Mouse (Mus musculus) stomach, embryonic 14.5 days (tissue): ENCODE data around the gene Mical3. TPM values are rescaled to one million over a fixed set of nuclear protein-coding genes. Genes with fewer than 3 reads are reported as not detected.

Experiments used
- ATAC-seq: fragments of 200-750 bp; cut with Nextera tagmentation; 2 replicates; pipeline ENCODE4 v1.8.0; 2017; ENCODE audit warnings: low read depth, moderate TSS enrichment; ENCODE audit not compliant: insufficient number of reproducible peaks, insufficient read depth, low FRiP score
- H3K27ac ChIP-seq: fragments of 300-500 bp; sonication (generic); 2 replicates; pipeline ENCODE4 v1.5.1; 2014; ENCODE audit warnings: mild to moderate bottlenecking, low read length, moderate library complexity, mixed read lengths
- H3K27me3 ChIP-seq: fragments of 300-500 bp; sonication (generic); 2 replicates; pipeline ENCODE4 v1.6.1; 2014; ENCODE audit warnings: low read length, control low read depth, mixed read lengths; ENCODE audit not compliant: control insufficient read depth, insufficient read depth
- H3K36me3 ChIP-seq: fragments of 300-500 bp; sonication (generic); 2 replicates; pipeline ENCODE4 v1.6.1; 2014; ENCODE audit warnings: mild to moderate bottlenecking, control low read depth, low read length, moderate library complexity, mixed read lengths; ENCODE audit not compliant: control insufficient read depth, insufficient read depth
- H3K4me1 ChIP-seq: fragments of 300-500 bp; sonication (generic); 2 replicates; pipeline ENCODE4 v1.6.1; 2014; ENCODE audit warnings: low read length, control low read depth, mixed read lengths; ENCODE audit not compliant: control insufficient read depth, insufficient read depth
- H3K4me2 ChIP-seq: fragments of 300-500 bp; sonication (generic); replicated peaks from 2 replicates; pipeline ENCODE4 v1.6.1; 2014; ENCODE audit warnings: low read depth, low read length, control low read depth
- H3K4me3 ChIP-seq: fragments of 300-500 bp; sonication (generic); 2 replicates; pipeline ENCODE4 v1.5.1; 2014; ENCODE audit warnings: low read depth, low read length, control low read depth
- H3K9ac ChIP-seq: fragments of 300-500 bp; sonication (generic); replicated peaks from 2 replicates; pipeline ENCODE4 v1.6.1; 2014; ENCODE audit warnings: low read depth, mild to moderate bottlenecking, control low read depth, low read length, moderate library complexity, mixed read lengths
- H3K9me3 ChIP-seq: fragments of 300-500 bp; sonication (generic); 2 replicates; pipeline ENCODE4 v1.6.1; 2016; ENCODE audit warnings: low read depth, low read length, control low read depth; ENCODE audit not compliant: control insufficient read depth
- WGBS: fragments of 180-500 bp; shearing (Covaris S2); extraction: QIAGEN DNeasy Blood & Tissue Kit; methylation state at CpG from one replicate; pipeline ENCODE4 v1.1.7; 2014; 5-methylcytosine and 5-hydroxymethylcytosine counted together
- polyA plus RNA-seq: library from polyadenylated mRNA; unstranded; fragments of >200 nt; fragmentation: Nextera tagmentation; extraction: Ambion mirVana; gene quantifications from 2 replicates; pipeline ENCODE4 v1.2.1, GENCODE M21; 2014

Mical3 gene
- polyA plus RNA-seq, 1 experiment from 2014 or later = 24.8 TPM

GRCm38 (mm10) chr6:120903450-120903912 lies 227.3 kb downstream of the Mical3 start:
- no peak for ATAC-seq
- WGBS = 54% methylated on average over 5 of the region's 5 CpGs
- Histone ChIP-seq H3K4me3 (no peak overlapping the region), H3K27me3 (no peaks in the 10 kb centered on the region), H3K4me2 (no peak overlapping the region), H3K9ac (no peak overlapping the region), H3K36me3 (no peaks in the 10 kb centered on the region), H3K27ac (no peak overlapping the region), H3K4me1 (no peaks in the 10 kb centered on the region), H3K9me3 (no peaks in the 10 kb centered on the region)

- no peak overlapping the region for H3K4me3 ChIP-seq
- H3K27me3 ChIP-seq = no peaks in the 10 kb centered on the region
- ATAC-seq = no peak
- H3K9ac ChIP-seq = no peak overlapping the region
- no peak overlapping the region for H3K4me2 ChIP-seq
- H3K36me3 ChIP-seq = no peaks in the 10 kb centered on the region
- no peak overlapping the region for H3K27ac ChIP-seq
- H3K4me1 ChIP-seq = no peaks in the 10 kb centered on the region
- 84% methylated on average over 14 of the region's 14 CpGs for WGBS
- H3K9me3 ChIP-seq = no peaks in the 10 kb centered on the region
Observed at GRCm38 (mm10) chr6:120901776-120902645, 228.8 kb downstream of the Mical3 start.

- no peaks in the 10 kb centered on the region for H3K9me3 ChIP-seq
- WGBS = 62% methylated on average over 6 of the region's 6 CpGs
- peak; percentile 29; the same call in 1 of the 2 replicates for ATAC-seq
Observed at GRCm38 (mm10) chr6:120898188-120898833, 232.5 kb downstream of the Mical3 start.

GRCm38 (mm10) chr6:120894524-120894923 lies 236.3 kb downstream of the Mical3 start:
- Histone ChIP-seq H3K4me3 (no peak overlapping the region), H3K36me3 (peaks cover 22% of the 10 kb centered on the region), H3K9me3 (no peaks in the 10 kb centered on the region), H3K27me3 (no peaks in the 10 kb centered on the region), H3K4me1 (no peaks in the 10 kb centered on the region), H3K27ac (no peak overlapping the region), H3K9ac (no peak overlapping the region), H3K4me2 (no peak overlapping the region)
- no peak for ATAC-seq
- WGBS = 81% methylated on average over 9 of the region's 9 CpGs

More at GRCm38 (mm10) chr6:120898188-120898833, 232.5 kb downstream of the Mical3 start:
- Histone ChIP-seq H3K36me3 (peaks cover 4% of the 10 kb centered on the region; the same call in 1 of the 2 replicates), H3K9ac (no peak overlapping the region), H3K4me1 (no peaks in the 10 kb centered on the region), H3K4me3 (no peak overlapping the region), H3K27ac (no peak overlapping the region), H3K4me2 (no peak overlapping the region), H3K27me3 (no peaks in the 10 kb centered on the region)

- Histone ChIP-seq H3K27me3 (no peaks in the 10 kb centered on the region), H3K4me2 (no peak overlapping the region), H3K27ac (no peak overlapping the region), H3K9me3 (no peaks in the 10 kb centered on the region), H3K4me3 (no peak overlapping the region), H3K4me1 (no peaks in the 10 kb centered on the region), H3K9ac (no peak overlapping the region), H3K36me3 (peaks cover 22% of the 10 kb centered on the region)
- 97% methylated on average over 9 of the region's 9 CpGs for WGBS
- no peak for ATAC-seq
Observed at GRCm38 (mm10) chr6:120894089-120894488, 236.7 kb downstream of the Mical3 start.

- no peaks in the 10 kb centered on the region for H3K9me3 ChIP-seq
- no peaks in the 10 kb centered on the region for H3K4me1 ChIP-seq
- no peak overlapping the region for H3K9ac ChIP-seq
- 90% methylated on average over 17 of the region's 17 CpGs for WGBS
- no peak overlapping the region for H3K27ac ChIP-seq
- H3K27me3 ChIP-seq = no peaks in the 10 kb centered on the region
- no peak overlapping the region for H3K4me3 ChIP-seq
- ATAC-seq = no peak
- no peak overlapping the region for H3K4me2 ChIP-seq
- peaks cover 38% of the 10 kb centered on the region for H3K36me3 ChIP-seq
Observed at GRCm38 (mm10) chr6:120886696-120887095, 244.1 kb downstream of the Mical3 start.

GRCm38 (mm10) chr6:120884436-120884835 lies 246.4 kb downstream of the Mical3 start:
- Histone ChIP-seq H3K4me2 (no peak overlapping the region), H3K27ac (no peak overlapping the region), H3K36me3 (peaks cover 23% of the 10 kb centered on the region), H3K27me3 (no peaks in the 10 kb centered on the region), H3K9me3 (no peaks in the 10 kb centered on the region), H3K4me1 (no peaks in the 10 kb centered on the region), H3K4me3 (no peak overlapping the region), H3K9ac (no peak overlapping the region)
- 94% methylated on average over 6 of the region's 6 CpGs for WGBS
- ATAC-seq = no peak
